Mouse (Mus musculus) erythroblast, adult 5-6 weeks (primary cell): ENCODE measurements around the gene Prlr. TPM values are rescaled to one million over a fixed set of nuclear protein-coding genes. Genes with fewer than 3 reads are reported as not detected.

ENCODE experiments used
- ATAC-seq: replicated peaks from 2 replicates; pipeline ENCODE4 v1.8.0; 2016; ENCODE audit warnings: moderate number of reproducible peaks, mild to moderate bottlenecking, moderate TSS enrichment, inconsistent platforms; ENCODE audit not compliant: poor library complexity, low FRiP score, severe bottlenecking
- total RNA-seq, 2 experiments: library from RNA; stranded (forward) in 1 of 2; stranded (reverse) in 1 of 2; fragments of 150-400 nt in 1 of 2; fragments of 200-764, 138-1000 nt in 1 of 2; gene quantifications; 2 replicates each; pipeline versions ENCODE4 v1.2.3 to v1.2.4; 2015 to 2017; ENCODE audit warnings: low replicate concordance in 2 of 2

Gene Prlr
- total RNA-seq, 2 experiments from 2014 or later = 0.09 to 2.9 TPM

GRCm38 (mm10) chr15:10299467-10299866 is 122.4 kb downstream of the Prlr start:
- ATAC-seq = no peak

GRCm38 (mm10) chr15:10306461-10306860 is 129.4 kb downstream of the Prlr start:
- ATAC-seq = no peak

GRCm38 (mm10) chr15:10311826-10312225 is 134.8 kb downstream of the Prlr start:
- no peak for ATAC-seq

- ATAC-seq = no peak
These were observed 136.8 kb downstream of the Prlr start for GRCm38 (mm10) chr15:10313522-10314455.

DNA sequence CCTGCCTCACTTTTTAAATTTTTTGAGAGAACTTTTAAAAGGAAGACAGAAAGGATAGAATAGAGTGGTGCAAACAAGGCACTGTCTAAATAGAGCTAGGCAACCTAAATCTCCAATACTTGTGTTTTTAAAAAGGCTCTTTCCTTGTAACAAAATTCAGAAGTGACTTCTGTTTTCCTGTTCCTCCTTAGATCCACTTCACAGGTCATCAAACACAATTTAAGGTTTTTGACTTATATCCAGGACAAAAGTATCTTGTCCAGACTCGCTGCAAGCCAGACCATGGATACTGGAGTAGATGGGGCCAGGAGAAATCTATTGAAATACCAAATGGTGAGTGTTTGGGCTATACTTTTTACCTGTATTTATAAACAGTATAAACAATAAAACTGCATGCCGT is 148.0 kb downstream of the Prlr start, which contains the start of gene Gm21973:
TSS of gene Gm21973 (plus strand) at position 301 of the 400 bp plus-strand sequence.
- no peak for ATAC-seq

DNA sequence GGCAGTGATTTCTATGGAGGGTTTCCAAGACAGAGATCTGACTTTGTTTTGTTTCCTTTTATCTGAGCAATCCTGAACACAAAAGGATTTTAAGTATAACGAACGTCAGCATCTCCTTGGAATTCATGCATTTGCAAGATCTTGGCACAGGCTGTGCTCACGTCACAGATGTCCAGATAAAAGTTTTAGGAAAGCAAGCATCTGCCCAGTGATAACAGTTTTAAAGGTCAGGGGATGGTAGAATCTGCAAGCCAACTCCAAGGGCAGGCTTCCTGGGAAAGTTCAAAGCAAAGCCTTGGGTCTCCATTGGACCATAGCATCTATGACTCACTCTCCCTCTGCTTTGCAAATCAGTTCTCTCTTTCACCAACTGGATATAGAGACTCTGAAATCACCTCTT is 153.6 kb downstream of the Prlr start:
- no peak for ATAC-seq

DNA sequence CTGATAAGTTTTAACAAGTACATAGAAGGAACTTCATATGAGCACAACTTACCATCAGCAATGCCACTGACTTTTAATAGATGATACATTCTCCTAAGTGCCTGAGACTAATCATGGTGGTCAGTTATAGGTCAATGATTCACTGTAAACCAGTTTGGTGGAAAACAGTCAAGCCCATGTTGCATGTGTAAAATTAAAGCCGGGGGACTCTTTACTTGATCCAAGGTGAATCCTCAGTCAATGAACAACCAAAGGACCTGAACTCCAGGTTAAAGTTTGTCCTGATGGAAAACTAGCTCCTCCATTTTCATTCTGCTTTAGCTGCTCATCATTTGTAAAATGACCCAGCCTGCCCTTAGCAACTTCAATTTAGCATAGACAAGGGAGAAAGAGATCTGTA is 155.5 kb downstream of the Prlr start:
- no peak for ATAC-seq

DNA sequence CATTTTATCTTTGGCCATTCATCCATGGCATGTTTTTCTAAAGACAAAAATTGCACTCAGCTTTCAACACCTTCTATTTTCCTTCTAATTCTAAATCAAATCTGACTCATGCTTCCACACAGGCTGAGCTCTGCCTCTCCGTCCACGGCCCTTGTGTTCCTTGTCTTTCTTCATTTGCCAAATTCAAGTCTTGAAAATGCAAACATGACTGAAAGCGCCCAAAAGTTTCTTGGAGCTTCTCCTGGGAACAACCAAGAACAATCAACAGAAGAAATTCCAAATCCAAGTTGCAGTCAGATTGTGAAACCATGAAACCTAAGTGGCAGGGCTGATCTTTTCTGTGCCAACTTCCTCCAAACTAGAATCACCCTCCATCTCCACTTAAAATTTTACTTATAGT is 161.6 kb downstream of the Prlr start:
- ATAC-seq = no peak

GRCm38 (mm10) chr15:10347044-10347443 is 170.0 kb downstream of the Prlr start:
- ATAC-seq = no peak

DNA sequence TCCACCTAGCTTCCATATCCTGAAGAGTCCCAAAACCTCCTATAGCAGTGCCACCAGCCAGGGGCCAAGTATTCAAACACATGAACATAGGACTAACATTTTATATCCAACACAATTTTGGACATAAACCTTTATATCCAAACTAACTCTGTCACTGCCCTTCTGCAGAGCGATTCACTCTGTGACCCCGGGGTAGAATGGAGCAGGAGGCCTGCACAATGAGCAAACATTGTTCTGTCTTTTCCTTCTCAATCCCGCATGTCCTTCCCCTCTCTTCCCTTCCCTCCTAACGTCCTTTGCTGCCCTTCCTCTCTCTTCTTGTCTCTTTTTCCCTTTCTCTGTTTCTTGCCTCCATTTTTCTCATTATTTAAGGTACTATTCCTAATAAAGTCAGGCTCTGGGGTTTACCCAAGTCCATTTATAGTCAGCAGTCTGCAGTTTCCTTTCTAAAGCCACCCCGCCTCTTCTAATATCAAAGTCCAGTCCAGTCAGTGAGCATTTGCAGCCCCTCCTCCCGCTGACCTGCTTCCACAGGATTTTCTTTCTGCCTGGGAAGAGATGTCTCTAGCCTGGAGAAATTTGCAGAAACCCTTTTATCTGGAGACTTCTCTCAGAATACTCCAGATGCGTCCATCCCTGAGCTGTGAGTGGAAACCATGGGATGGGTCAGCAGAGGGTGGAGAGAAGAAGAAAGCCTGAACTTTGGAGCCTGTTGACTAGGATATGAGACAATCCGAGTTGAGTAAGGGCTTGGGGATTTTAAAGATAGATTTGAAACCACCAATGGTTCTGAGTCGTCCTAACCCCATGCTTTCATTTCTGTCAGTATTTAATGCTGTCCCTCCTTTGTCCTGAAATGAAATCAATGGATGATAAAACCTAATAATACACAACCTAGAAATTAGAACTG is 181.3 kb downstream of the Prlr start, which contains the start of gene Agxt2:
TSS of gene Agxt2 (plus strand) at position 494 of the 910 bp plus-strand sequence.
- no peak for ATAC-seq

DNA sequence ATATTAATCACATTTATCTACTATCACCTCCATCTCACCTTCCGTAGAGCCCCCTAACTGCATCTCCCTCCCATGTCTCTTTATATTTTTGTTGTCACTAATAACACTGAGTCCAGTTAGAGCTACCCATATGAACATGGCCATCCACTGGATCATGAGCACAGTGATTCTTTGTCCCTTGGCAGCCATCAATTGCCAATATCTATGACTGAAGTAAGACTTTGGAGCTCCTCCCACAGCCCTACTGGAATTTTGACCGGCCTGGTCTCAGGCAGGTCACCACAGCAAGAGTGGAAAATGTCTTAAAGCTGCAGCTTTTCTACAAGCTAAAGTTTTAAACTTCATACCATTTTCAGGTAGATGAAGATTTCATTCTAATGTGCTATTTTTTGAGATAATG is 189.3 kb downstream of the Prlr start:
- ATAC-seq = no peak

GRCm38 (mm10) chr15:10375404-10375803 is 198.4 kb downstream of the Prlr start:
- no peak for ATAC-seq

GRCm38 (mm10) chr15:10378338-10378959 is 201.4 kb downstream of the Prlr start:
- no peak for ATAC-seq

GRCm38 (mm10) chr15:10379757-10380458 is 202.9 kb downstream of the Prlr start:
- no peak for ATAC-seq

DNA sequence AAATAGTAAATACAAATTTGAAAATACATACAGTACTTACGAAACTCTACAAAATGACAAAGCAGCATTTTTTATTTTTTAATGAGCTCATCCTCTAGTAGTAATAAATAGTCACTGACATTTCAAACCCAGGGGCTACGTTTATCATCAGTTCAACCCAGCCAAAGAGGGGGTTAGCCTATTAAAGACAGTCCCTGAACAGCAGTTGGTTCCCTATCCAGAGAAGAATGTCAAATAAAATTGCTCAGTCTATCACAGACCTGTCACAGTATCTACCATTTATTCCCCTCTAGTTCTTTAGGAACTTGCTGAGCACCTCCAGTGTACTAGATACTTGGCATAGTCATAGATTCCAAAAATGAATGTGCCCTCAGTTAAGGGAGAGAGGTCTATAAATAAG is 210.2 kb downstream of the Prlr start:
- ATAC-seq = no peak
